Mouse (Mus musculus): ENCODE data around the gene 4930415O20Rik.
A peak's percentile ranks its signal among the peaks of the same experiment; 100 is the strongest.

4930415O20Rik gene

GRCm38 (mm10) chr15:98570873-98571538, at the start of gene 4930415O20Rik, which contains the start of gene Ccnt1:
TSS of gene 4930415O20Rik (plus strand) at chr15:98571004.
TSS of gene Ccnt1 (minus strand) at chr15:98570923.
- DNase-seq: no peak

- DNase-seq: no peak
These were observed 49.6 kb upstream of the 4930415O20Rik start for GRCm38 (mm10) chr15:98521245-98521644.

- no peak for DNase-seq
These were observed 44.7 kb upstream of the 4930415O20Rik start for GRCm38 (mm10) chr15:98526057-98526456.

- no peak for DNase-seq
These were observed 43.6 kb upstream of the 4930415O20Rik start for GRCm38 (mm10) chr15:98527056-98527771.

GRCm38 (mm10) chr15:98528066-98528563, 42.7 kb upstream of the 4930415O20Rik start:
- no peak for DNase-seq

GRCm38 (mm10) chr15:98532281-98532680, 38.5 kb upstream of the 4930415O20Rik start:
- no peak for DNase-seq

- no peak for DNase-seq
These were observed 37.7 kb upstream of the 4930415O20Rik start for GRCm38 (mm10) chr15:98533035-98533531.

GRCm38 (mm10) chr15:98533881-98534627, 36.8 kb upstream of the 4930415O20Rik start, which contains the start of gene Kansl2:
TSS of gene Kansl2 (minus strand) at chr15:98534264.
- peak; percentile 99 for DNase-seq

GRCm38 (mm10) chr15:98535921-98536320, 34.9 kb upstream of the 4930415O20Rik start:
- DNase-seq: no peak

- DNase-seq: no peak
These were observed 33.8 kb upstream of the 4930415O20Rik start for GRCm38 (mm10) chr15:98536828-98537510.

GRCm38 (mm10) chr15:98537923-98538322, 32.9 kb upstream of the 4930415O20Rik start:
- DNase-seq: no peak

GRCm38 (mm10) chr15:98541064-98541463, 29.7 kb upstream of the 4930415O20Rik start:
- DNase-seq: no peak

GRCm38 (mm10) chr15:98543341-98543740, 27.5 kb upstream of the 4930415O20Rik start:
- DNase-seq: no peak

- no peak for DNase-seq
These were observed 25.7 kb upstream of the 4930415O20Rik start for GRCm38 (mm10) chr15:98545151-98545550.

GRCm38 (mm10) chr15:98546843-98547242, 24.0 kb upstream of the 4930415O20Rik start:
- DNase-seq: no peak

- no peak for DNase-seq
These were observed 18.0 kb upstream of the 4930415O20Rik start for GRCm38 (mm10) chr15:98552758-98553157.

- DNase-seq: no peak
These were observed 14.9 kb upstream of the 4930415O20Rik start for GRCm38 (mm10) chr15:98555881-98556280.

GRCm38 (mm10) chr15:98557186-98557585, 13.6 kb upstream of the 4930415O20Rik start:
- DNase-seq: no peak

- DNase-seq: no peak
These were observed 3.9 kb upstream of the 4930415O20Rik start for GRCm38 (mm10) chr15:98566973-98567277.

GRCm38 (mm10) chr15:98567278-98568134, 3.3 kb upstream of the 4930415O20Rik start:
- DNase-seq: peak; percentile 99

- no peak for DNase-seq
These were observed 2.4 kb upstream of the 4930415O20Rik start for GRCm38 (mm10) chr15:98568256-98569033.

Measured in layer of hippocampus, adult 9-11 months (tissue).